Mouse (Mus musculus) ovary, adult 18-20 months (tissue): ENCODE measurements at regions not wholly inside any gene's neighbourhood (a gene's known extent, or its start where the extent isn't known, plus 50 kb on each side); places are given as distances from the start of the nearest gene placed in this dataset.

ENCODE experiments used
- DNase-seq: peaks from one replicate; pipeline ENCODE4 v3.0.0; 2022; ENCODE audit warnings: low spot score, mixed read lengths

GRCm38 (mm10) chr9:50005757-50006576 is 207.2 kb upstream of the Ncam1 start:
- peak; percentile 55 for DNase-seq

DNA sequence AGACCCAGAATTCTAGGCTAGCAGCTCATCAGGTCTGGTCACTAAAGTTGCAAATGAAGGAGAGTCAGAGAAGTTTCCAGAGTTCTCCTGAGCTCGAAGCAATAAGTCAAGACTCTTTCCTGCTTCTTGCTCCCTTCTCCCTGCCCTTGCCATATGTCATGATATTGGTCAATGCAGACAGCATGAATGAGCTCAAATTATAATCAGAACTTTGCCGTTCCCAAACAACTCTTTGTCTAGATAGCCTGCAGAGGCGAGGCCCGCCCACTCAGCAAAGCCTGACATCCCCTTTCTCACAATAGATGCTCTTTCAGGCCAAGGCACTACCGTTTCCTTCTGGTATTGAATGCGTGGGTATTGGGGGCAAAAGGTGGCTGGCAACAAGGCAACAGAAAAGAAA is 204.0 kb upstream of the Ncam1 start:
- no peak for DNase-seq

- no peak for DNase-seq
These were observed 202.0 kb upstream of the Ncam1 start for GRCm38 (mm10) chr9:50000497-50001404.

- DNase-seq: peak; percentile 46
These were observed 201.2 kb upstream of the Ncam1 start for GRCm38 (mm10) chr9:49999970-50000369.

- no peak for DNase-seq
These were observed 199.4 kb upstream of the Ncam1 start for GRCm38 (mm10) chr9:49998101-49998500.

DNA sequence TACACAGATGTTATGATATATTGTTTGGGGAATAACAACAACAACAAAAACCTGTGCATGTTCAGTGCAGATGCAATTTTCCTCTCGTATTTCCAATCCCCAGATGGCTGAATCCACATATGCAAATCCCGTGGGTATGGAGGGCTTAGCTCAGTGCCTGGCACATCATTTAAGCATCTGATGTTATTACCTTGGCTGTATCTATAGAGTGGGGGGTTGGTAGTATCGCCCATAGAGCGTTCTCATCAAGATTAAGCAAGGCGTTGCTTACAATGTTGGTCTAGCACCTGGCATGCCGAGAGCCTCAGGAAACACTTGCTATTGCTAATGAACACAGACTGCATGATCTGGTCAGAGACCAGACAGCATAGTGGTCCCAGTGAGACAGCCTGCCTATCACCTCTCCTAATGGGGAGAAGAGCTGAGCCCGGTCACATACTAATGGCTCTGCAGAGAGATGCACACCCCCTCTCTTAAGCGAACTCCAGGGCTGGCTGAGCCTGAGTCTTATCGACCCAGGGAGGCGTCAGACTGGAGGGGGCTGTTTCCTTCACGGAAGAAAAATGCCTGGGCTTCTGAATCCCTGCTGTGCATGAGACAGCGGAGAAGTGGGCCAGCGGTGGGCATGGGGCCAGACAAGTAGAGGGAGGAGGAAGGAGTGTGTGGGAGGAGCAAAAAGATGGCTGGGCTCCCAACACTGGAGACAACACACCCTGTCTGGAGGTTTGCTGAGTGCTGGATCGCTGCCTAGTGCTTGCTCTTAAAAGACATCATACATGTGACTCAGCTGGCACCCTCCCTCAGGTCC is 190.9 kb upstream of the Ncam1 start:
- DNase-seq: peak; percentile 91

DNA sequence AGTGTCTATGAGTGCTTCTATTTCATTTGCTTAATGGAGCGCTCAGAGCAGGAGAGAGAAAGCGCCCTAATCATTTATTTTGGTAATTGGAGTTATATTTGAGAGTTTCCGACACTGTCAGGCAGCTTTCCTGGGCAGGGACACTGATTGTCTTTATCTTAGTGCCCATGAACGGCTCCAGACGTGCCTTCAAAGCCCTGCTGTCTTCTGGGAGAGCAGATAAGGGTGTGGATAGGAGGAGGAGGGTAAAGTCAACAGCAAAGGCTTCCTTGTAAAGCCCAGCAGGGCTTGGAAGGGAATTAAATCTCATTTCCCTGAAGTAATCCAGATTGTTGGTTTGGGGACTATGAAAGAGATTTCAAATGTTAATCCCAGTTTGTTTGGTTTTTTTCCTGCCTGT is 189.3 kb upstream of the Ncam1 start:
- peak; percentile 43 for DNase-seq

GRCm38 (mm10) chr9:49987481-49987880 is 188.8 kb upstream of the Ncam1 start:
- no peak for DNase-seq

- peak; percentile 38 for DNase-seq
These were observed 181.9 kb upstream of the Ncam1 start for GRCm38 (mm10) chr9:49980344-49981207.

DNA sequence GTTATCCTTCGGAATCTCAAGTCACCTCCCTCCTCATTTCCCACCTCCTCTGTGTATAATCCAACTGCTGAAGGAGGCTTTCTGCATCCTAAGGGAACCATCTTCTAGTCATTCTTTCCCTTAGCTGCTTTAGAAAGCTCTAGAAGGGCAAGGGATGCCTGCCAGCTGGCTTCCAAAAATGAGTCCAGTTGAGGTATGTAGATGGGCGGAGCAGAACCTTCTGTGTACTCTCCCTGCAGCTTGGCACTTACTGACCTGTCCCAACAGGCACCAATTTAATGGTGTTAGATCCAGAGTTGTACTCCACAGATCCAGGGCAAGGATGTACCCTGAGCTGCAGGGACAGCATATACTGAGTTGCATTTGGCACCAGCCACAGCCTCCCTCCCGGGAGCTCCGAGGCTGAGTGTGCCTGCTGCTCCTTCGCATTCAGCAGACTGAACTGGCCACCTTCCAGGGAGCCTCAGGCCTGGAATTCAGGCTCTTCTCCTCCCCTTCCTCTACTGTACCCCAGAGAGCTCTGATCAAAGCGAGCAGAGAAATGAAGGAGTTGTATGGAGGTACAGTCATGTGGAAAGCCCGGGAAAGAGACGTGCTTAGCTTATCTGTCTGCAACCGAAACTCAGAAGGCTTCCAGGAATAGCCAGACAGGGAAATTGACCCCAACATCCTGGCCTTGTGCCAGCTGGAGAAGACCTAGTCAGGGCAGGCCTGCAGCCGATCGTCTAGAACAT is 177.4 kb upstream of the Ncam1 start:
- peak; percentile 65 for DNase-seq

GRCm38 (mm10) chr9:49973974-49974495 is 175.3 kb upstream of the Ncam1 start:
- DNase-seq: no peak

DNA sequence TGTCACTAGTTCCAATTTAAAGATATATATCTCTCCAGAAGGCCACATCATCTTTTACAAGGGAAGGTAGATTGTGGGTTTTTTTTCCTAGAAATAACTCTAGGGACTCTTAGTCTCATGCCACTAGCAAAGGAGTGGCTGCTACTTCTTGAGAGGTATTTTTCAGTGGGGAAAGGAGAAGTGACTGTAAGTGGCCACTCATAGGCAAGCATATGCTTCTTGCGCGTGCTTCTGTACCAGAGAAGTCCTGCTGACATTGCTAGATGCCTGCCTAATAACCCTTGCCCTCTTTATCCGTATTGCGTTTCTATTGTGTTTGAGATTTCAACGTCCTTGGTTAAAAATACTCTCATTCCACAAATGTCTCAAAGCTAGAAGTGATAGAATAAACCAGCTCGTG is 170.7 kb upstream of the Ncam1 start:
- DNase-seq: no peak

- no peak for DNase-seq
These were observed 165.9 kb upstream of the Ncam1 start for GRCm38 (mm10) chr9:49964666-49965065.

GRCm38 (mm10) chr9:49962561-49963071 is 163.9 kb upstream of the Ncam1 start:
- no peak for DNase-seq

- peak; percentile 46 for DNase-seq
These were observed 163.2 kb upstream of the Ncam1 start for GRCm38 (mm10) chr9:49961965-49962364.

DNA sequence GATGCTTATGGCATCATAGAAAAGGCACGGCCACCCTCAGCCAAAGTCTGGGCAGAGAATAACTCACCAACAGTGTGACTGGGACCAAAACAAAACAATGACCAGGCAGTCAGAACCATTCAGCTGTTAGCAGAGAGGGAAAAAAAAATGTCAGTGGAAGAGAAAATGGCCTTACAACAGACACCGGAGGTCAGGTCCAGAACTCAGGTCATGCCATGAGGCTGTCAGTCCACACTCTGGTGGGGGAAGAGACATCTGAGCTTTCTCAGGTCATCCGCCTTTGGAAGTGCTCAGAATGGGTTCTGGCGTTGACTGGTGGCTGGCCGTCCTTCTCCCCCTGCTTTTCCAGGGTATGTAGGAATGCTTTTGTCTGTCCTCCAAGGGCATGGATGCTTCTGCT is 162.6 kb upstream of the Ncam1 start:
- DNase-seq: no peak

- no peak for DNase-seq
These were observed 161.3 kb upstream of the Ncam1 start for GRCm38 (mm10) chr9:49959987-49960386.

DNA sequence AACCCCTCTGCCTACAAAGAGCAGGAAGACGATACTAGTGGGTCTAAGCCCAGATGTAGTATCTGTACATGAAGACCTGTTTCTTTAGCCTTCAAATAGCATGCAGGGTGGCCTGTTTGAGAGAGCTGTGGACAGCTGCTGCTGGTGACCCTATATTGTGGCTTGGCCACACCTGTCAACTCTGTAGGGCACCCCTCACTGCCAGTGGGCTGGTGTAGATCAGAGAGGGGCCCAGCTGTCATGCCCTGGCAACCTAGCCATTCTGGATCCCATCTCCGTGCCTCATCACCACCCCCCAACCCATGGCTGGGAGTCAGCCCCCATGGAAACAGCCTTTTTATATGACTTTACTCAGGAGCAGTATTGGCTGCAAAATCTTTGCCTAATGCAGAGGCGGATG is 160.2 kb upstream of the Ncam1 start:
- DNase-seq: no peak

- DNase-seq: no peak
These were observed 155.9 kb upstream of the Ncam1 start for GRCm38 (mm10) chr9:49954601-49955000.

GRCm38 (mm10) chr9:49950321-49950720 is 151.6 kb upstream of the Ncam1 start:
- DNase-seq: no peak
